Mouse (Mus musculus): Measurements from ENCODE around the gene Coq5.

The Coq5 gene

GRCm38 (mm10) chr5:115266787-115267468 is 12.5 kb upstream of the Coq5 start:
- no peak for DNase-seq (ENCODE audit: low spot score in 2 of 2)

- DNase-seq (ENCODE audit: low spot score in 2 of 2) = no peak
These were observed 11.9 kb upstream of the Coq5 start for GRCm38 (mm10) chr5:115267469-115268045.

- no peak for DNase-seq (ENCODE audit: low spot score in 2 of 2)
These were observed 11.2 kb upstream of the Coq5 start for GRCm38 (mm10) chr5:115268266-115268665.

- no peak for DNase-seq (ENCODE audit: low spot score in 2 of 2)
These were observed 9.5 kb upstream of the Coq5 start for GRCm38 (mm10) chr5:115269969-115270368.

GRCm38 (mm10) chr5:115271931-115272811 is 7.3 kb upstream of the Coq5 start:
- DNase-seq (ENCODE audit: low spot score in 2 of 2) = peak in 1 of 2 experiments; percentile 26

- peak; percentile 94 for DNase-seq (ENCODE audit: low spot score in 2 of 2)
These were observed 6.5 kb upstream of the Coq5 start, which contains the start of gene Rnf10 for GRCm38 (mm10) chr5:115272812-115273548. Rnf10 (minus strand) TSS chr5:115272898.

GRCm38 (mm10) chr5:115273549-115274135 is 5.8 kb upstream of the Coq5 start:
- DNase-seq (ENCODE audit: low spot score in 2 of 2) = no peak

- DNase-seq (ENCODE audit: low spot score in 2 of 2) = no peak
These were observed 5.1 kb upstream of the Coq5 start for GRCm38 (mm10) chr5:115274353-115274752.

GRCm38 (mm10) chr5:115274771-115275170 is 4.7 kb upstream of the Coq5 start:
- DNase-seq (ENCODE audit: low spot score in 2 of 2) = no peak

GRCm38 (mm10) chr5:115275998-115276397 is 3.5 kb upstream of the Coq5 start:
- DNase-seq (ENCODE audit: low spot score in 2 of 2) = no peak

- no peak for DNase-seq (ENCODE audit: low spot score in 2 of 2)
These were observed 1.4 kb upstream of the Coq5 start for GRCm38 (mm10) chr5:115278053-115278452.

- DNase-seq (ENCODE audit: low spot score in 2 of 2) = no peak
These were observed 681 bp upstream of the Coq5 start for GRCm38 (mm10) chr5:115278785-115279184.

- DNase-seq (ENCODE audit: low spot score in 2 of 2) = no peak
These were observed 703 bp downstream of the Coq5 start for GRCm38 (mm10) chr5:115280050-115280687.

GRCm38 (mm10) chr5:115284735-115285134 is 5.3 kb downstream of the Coq5 start:
- DNase-seq (ENCODE audit: low spot score in 2 of 2) = no peak

- no peak for DNase-seq (ENCODE audit: low spot score in 2 of 2)
These were observed 14.7 kb downstream of the Coq5 start for GRCm38 (mm10) chr5:115294173-115294572.

- DNase-seq (ENCODE audit: low spot score in 2 of 2) = no peak
These were observed 16.9 kb downstream of the Coq5 start for GRCm38 (mm10) chr5:115296347-115296746.

GRCm38 (mm10) chr5:115300035-115300744 is 20.7 kb downstream of the Coq5 start:
- peak; percentile 40 to 54 for DNase-seq (ENCODE audit: low spot score in 2 of 2)

GRCm38 (mm10) chr5:115300792-115301614 is 21.5 kb downstream of the Coq5 start, which contains the start of gene Dynll1:
Dynll1 (minus strand) TSS chr5:115300999.
- DNase-seq (ENCODE audit: low spot score in 2 of 2) = peak; percentile 97 to 98

GRCm38 (mm10) chr5:115301615-115302014 is 22.1 kb downstream of the Coq5 start:
- no peak for DNase-seq (ENCODE audit: low spot score in 2 of 2)
